Mouse (Mus musculus): Measurements from ENCODE around the gene Ksr2. TPM values are rescaled to one million over a fixed set of nuclear protein-coding genes. Genes with fewer than 3 reads are reported as not detected.

Gene Ksr2
- total RNA-seq, 2 experiments from 2014 or later, result 0.02 TPM; not detected in 1

GRCm38 (mm10) chr5:117468961-117469360 is 55.2 kb downstream of the Ksr2 start:
- intact Hi-C loops (cut with DNase I), result no loop called here
- no peak for DNase-seq

DNA sequence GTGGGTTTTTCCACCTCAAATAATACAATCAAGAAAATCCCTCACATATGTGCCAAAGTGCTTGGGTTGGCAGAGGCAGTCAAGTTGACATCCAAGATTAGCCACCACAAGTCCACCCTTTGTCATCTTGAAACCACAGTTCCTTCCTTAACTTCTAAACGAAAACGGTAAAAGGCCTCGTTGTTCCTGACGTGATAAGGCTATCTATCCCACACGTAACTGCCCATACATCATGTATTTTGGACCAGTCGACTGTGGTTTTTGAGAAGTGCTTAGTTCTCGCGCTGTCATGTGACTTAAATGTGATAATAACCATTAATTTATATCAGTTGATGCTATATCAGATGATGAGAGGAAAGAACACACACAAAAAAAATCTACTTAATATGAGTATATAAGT is 55.8 kb downstream of the Ksr2 start:
- intact Hi-C loops (cut with DNase I), result no loop called here
- DNase-seq, result no peak

DNA sequence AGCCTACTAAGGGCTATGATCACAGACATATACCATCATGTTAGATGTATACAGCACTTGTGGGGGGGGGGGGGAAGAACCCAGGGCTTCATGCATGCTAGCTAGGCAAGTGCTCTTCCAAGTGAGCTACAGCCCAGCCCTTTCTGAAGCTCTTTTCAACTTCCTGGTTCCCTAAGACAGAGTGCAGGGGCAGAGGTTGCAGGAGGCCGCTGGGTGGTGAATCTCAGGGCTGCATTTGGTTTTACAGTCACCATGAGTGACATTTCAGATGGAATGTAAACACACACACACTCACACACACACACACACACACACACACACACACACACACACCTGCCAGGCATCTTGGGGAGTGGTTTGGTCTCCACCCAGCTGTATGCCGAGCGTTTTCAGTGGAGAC is 67.4 kb downstream of the Ksr2 start:
- DNase-seq, result no peak
- intact Hi-C loops (cut with DNase I), result no loop called here

DNA sequence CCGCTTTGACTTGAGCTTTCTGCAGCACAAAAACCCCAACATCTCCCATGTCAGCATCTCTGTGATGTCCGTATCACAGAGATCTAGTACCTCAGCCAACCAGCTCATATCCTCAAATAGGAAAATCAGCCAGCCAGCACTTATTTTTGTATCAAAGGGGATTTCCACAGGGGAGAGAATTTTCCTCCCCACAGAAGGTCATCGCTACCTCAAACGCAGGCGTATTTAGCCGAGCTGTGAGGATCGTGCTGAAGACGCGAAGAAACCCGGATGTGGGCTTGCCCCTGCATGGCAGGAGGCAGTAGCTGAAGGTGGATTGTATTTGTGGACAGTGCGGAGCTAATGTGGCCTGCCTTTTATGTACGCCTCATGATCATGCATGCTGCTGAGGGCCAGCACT is 67.8 kb downstream of the Ksr2 start:
- no peak for DNase-seq
- intact Hi-C loops (cut with DNase I), result no loop called here

DNA sequence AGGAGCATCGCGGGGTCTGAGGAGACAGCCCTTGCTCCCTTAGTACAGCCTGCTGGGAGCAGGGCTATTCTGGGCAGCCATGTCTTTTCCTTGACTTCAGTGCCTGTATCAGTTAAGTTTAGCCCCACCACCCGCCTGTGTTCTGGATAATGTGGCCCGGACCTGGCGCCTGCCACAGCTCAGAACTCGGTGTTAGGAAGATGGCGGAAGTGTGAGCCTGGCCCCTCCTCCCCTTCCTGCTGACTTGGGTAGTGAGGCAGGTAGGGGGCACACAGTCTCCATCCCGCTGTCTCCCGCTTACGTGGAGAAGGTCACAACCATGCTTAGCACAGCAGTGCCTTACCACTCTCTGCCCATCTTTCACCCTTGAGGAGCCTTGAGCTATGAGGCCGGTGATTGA is 68.2 kb downstream of the Ksr2 start:
- DNase-seq, result no peak

GRCm38 (mm10) chr5:117485411-117485810 is 71.6 kb downstream of the Ksr2 start:
- no peak for DNase-seq
- intact Hi-C loops (cut with DNase I), result no loop called here

More for the DNA sequence above, 68.2 kb downstream of the Ksr2 start:
- intact Hi-C loops (cut with DNase I), result no loop called here

DNA sequence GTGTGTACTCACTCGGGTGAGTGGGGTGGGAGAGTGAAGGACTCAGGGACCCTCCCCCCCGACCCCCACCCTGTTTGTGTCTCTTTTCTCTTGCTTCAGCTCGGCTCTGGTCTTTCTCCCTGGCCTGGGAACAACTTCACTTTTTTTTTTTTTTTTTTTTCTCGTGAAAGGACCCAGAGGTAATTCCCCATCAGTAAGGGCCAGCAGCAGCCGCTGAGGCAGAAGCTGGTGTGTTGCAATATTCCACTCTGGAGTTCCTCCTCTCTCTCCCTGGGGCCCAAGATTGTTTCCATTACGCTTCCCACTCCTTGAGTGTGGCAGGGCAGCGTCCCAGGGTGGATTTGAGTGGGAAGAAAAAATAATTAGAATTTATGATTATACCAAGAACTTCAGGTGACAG is 72.3 kb downstream of the Ksr2 start:
- no peak for DNase-seq
- intact Hi-C loops (cut with DNase I), result no loop called here

DNA sequence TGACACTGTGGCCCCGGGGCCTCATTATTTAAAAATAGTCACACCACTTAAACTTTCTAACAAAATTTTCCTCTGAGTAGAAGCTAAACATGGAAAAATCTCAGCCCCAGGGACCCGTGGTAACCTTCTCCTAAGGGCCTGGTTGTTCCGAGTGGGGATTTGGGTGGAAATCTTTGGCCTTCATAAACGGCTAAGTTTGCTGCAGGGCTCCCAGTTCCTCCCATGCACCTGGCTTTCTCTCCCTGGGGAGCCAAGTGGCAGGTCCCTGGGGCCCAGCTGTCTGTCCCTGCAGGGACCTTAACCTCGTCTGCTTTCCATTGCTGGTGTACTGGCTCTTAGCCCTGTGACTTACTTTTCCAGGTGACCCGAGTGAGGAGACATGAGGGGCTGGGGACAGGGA is 74.4 kb downstream of the Ksr2 start:
- DNase-seq, result no peak
- intact Hi-C loops (cut with DNase I), result no loop called here

DNA sequence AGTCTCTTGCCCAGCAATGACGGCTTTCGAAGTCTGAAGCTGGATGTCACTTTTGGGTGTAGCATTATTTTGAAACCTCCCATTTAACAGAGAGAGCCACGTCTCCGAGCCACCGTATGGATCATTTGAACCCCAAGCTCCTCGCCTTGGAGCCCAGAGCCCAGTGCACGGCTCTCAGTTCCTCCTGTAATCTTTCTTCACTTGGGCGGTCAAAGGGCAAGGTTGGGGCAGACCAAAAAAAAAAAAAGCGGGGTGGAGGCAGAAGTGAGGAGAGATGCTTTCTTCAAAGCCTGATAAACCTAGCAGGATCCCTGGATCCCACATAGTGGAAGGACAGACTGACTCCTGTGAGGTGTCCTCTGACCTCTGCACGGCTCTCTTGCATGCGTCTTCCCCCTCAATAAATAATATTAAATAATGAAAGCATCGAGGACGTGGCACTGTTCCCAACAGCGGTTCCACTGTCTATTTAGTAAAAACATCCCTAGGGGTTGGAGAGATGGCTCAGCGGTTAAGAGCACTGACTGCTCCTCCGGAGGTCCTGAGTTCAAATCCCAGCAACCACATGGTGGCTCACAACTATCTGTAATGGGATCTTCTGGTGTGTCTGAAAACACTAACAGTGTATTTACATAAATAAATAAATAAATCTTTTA is 75.0 kb downstream of the Ksr2 start:
- intact Hi-C loops (cut with DNase I), result no loop called here
- no peak for DNase-seq

DNA sequence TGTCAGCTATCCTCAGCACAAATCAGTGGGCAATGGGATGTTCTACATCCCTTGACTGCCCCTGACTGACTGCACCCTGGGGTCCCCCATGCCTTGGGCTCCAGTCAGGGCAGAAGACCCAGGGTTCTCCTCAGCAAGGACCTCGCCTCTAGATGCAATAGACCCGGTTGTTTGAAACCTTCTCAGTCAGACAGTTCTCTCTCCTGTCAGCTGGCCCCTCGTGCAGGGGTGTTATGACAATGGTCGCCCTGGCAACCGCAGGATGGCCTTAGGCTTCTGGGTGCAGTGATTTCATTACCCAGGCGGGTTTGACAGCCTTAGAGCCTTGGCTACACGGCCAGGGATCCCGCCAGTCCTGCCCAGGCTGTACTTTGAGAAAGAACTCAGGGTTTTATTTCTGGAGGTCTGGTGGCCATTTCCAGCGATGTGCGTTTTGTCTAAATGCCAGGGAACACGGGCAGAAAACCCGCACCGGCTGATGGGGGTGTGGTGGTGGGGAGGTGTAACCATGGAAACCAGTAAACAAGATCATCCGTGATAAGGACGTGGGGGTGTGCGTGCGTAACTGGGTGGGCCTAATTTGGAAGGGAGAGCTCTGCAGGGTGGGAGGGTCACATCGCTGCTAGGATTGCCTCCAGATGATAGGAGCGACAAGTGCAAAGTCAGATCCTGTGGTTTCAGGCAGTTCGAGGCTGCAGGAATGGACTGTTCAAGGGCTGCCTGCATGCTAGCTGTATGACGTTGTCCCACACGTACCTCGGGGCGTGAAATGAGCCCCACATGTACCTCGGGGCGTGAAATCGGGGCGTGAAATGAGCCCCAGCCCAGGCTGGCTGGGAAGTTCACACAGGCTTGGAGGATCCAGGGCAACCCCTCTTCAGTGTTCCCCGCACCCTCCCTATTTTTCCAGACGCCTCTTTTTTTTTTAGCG is 79.4 kb downstream of the Ksr2 start:
- intact Hi-C loops (cut with DNase I), result loop anchor here (5.0 kb wide), 1 partner anchor 186 kb away; no protein-coding TSS in a partner anchor
- no peak for DNase-seq

- intact Hi-C loops (cut with DNase I), result loop anchor here (2.0 to 5.0 kb wide), 2 partner anchors 187 to 381 kb away; no protein-coding TSS in a partner anchor
- DNase-seq, result peak; percentile 49 to 71
Measured at GRCm38 (mm10) chr5:117493947-117494346, 80.1 kb downstream of the Ksr2 start.

- intact Hi-C loops (cut with DNase I), result no loop called here
- peak; percentile 13 to 23 for DNase-seq
Measured at GRCm38 (mm10) chr5:117497084-117497483, 83.3 kb downstream of the Ksr2 start.

DNA sequence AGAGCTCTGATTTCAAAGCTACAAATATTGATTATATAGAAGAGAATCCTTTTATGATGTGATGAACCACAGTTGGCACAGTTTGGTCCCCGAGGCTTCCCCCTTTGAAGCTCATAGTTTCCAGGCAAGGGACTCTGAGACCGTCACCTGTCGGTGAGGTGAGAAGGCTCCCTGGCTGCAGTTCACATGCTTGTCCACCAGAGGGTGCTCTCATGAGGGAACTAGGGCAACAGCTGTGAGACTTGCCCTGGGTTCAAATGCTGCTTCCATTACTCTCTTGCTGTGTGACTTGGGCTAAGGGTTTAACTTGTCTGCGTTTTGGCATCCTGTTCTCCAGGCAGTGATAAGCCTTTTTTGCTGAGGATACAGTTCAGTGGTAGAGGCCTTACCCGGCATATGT is 88.8 kb downstream of the Ksr2 start:
- intact Hi-C loops (cut with DNase I), result no loop called here
- DNase-seq, result no peak

DNA sequence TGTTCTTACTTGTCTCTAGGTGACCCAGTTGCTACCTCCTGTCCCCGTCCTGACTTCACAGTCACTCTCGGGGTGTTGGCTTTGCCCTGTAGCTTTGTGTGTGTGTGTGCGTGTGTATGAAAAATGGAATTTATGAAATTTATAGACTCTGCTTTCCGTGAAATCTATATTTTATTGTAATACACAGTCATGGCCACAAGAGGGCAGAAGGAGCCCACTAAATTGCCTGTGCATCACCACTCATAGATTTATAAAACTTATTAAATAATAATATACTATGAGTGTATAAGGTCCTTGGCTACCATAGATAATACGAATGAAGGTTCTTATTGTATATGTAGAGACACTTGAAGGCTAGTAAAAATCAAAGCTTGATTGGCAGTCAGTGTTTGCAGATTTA is 90.6 kb downstream of the Ksr2 start:
- no peak for DNase-seq
- intact Hi-C loops (cut with DNase I), result no loop called here

DNA sequence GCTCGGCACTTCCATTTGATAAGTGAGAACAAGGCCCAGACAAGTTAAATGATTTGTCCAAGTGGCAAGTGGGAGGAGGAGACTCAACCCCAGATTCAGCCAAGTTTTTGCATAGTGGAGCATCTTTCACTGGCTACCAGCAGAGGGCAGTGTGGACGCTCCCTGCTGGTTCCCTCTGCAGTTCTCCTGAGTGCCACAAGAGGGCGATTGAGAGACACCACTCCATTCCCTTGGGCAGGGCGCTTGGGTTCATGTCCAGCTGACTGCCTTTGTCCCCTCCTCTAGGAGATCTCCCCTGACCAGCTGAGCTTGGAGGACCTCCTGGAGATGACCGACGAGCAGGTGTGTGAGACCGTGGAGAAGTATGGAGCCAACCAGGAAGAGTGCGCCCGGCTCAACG is 91.4 kb downstream of the Ksr2 start:
- intact Hi-C loops (cut with DNase I), result no loop called here
- DNase-seq, result peak; percentile 57 to 77

- intact Hi-C loops (cut with DNase I), result no loop called here
- DNase-seq, result no peak
Measured at GRCm38 (mm10) chr5:117505769-117506168, 92.0 kb downstream of the Ksr2 start.

GRCm38 (mm10) chr5:117506406-117506805 is 92.6 kb downstream of the Ksr2 start:
- DNase-seq, result peak; percentile 42 to 65
- intact Hi-C loops (cut with DNase I), result no loop called here

DNA sequence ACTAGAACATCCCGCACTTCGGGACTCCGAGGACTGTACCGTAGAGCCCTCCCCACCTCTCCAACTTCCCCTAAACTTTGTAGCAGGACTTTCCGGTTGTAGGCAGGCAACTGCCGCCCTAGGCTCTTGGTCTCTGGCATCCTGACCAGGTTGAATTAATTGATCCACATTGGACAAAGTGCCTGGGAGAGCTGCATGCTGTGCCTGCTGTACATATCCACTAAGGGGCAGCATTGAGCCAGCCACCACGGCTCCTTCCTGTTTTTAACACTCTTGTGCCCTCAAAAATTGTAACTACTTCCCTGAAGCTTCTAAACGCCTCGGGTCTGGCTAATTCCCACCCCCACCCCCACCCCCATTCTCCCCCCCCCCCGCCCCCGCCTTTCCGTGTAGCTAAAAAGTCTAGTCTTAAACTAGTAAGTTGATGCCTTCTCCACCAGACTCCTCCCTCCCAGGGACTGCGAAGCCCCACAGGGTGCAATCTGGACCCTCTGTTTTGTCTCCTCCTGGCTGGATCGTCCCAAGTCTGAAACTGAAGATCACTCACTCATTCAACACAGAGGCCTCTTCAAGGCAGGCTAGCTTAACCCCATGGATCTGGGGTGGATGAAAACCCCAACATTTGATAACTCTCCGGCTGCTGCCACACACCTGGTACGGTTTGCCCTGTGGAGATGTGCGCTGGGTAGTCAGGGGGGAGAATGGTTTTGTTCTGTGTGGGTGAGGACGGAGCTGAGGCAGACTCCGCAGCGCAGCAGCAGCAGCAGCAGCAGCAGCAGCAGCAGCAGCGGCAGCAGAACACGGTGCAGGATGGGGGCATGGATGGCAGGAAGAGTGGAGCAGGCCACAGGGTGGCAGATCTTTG is 95.9 kb downstream of the Ksr2 start:
- intact Hi-C loops (cut with DNase I), result no loop called here
- DNase-seq, result peak; percentile 23 to 46

- intact Hi-C loops (cut with DNase I), result no loop called here
- no peak for DNase-seq
Measured at GRCm38 (mm10) chr5:117510864-117511263, 97.1 kb downstream of the Ksr2 start.

- intact Hi-C loops (cut with DNase I), result loop anchor here (5.0 kb wide), 1 partner anchor 322 kb away; no protein-coding TSS in a partner anchor
- DNase-seq, result no peak
Measured at GRCm38 (mm10) chr5:117515396-117515795, 101.6 kb downstream of the Ksr2 start.

GRCm38 (mm10) chr5:117515861-117516260 is 102.1 kb downstream of the Ksr2 start:
- intact Hi-C loops (cut with DNase I), result loop anchor here (2.0 to 5.0 kb wide), 2 partner anchors 321 to 417 kb away; no protein-coding TSS in a partner anchor
- no peak for DNase-seq

Measured in heart, postnatal 14 days (tissue).